Mouse (Mus musculus) lung, postnatal 0 days (tissue): ENCODE results near the gene Ddx6. TPM values are rescaled to one million over a fixed set of nuclear protein-coding genes. Genes with fewer than 3 reads are reported as not detected.
A peak's percentile ranks its signal among the peaks of the same experiment; 100 is the strongest.

Experiments used
- ATAC-seq: fragments of 200-750 bp; cut with Nextera tagmentation; 2 replicates; pipeline ENCODE4 v1.8.0; 2017; ENCODE audit warnings: moderate library complexity
- DNase-seq: peaks from one replicate; pipeline ENCODE4 v3.0.0-alpha.2; 2016; ENCODE audit warnings: low spot score
- H3K27ac ChIP-seq: fragments of 300-500 bp; sonication (generic); 2 replicates; pipeline ENCODE4 v1.5.1; 2014; ENCODE audit warnings: antibody characterized with exemption, mild to moderate bottlenecking, low read length, mixed read lengths
- H3K27me3 ChIP-seq: fragments of 300-500 bp; sonication (generic); replicated peaks from 2 replicates; pipeline ENCODE4 v1.6.1; 2014; ENCODE audit warnings: low read length, mixed read lengths; ENCODE audit not compliant: insufficient read depth
- H3K36me3 ChIP-seq: fragments of 300-500 bp; sonication (generic); 2 replicates; pipeline ENCODE4 v1.6.1; 2014; ENCODE audit warnings: low read length, mixed read lengths; ENCODE audit not compliant: insufficient read depth
- H3K4me1 ChIP-seq: fragments of 300-500 bp; sonication (generic); 2 replicates; pipeline ENCODE4 v1.6.1; 2014; ENCODE audit warnings: antibody characterized with exemption, low read depth, low read length, mixed read lengths; ENCODE audit not compliant: insufficient read depth
- H3K4me2 ChIP-seq: fragments of 300-500 bp; sonication (generic); replicated peaks from 2 replicates; pipeline ENCODE4 v1.6.1; 2014; ENCODE audit warnings: low read depth, mild to moderate bottlenecking, low read length, moderate library complexity, mixed read lengths
- H3K4me3 ChIP-seq: fragments of 300-500 bp; sonication (generic); 2 replicates; pipeline ENCODE4 v1.5.1; 2014; ENCODE audit warnings: low read depth, low read length
- H3K9ac ChIP-seq: fragments of 300-500 bp; sonication (generic); replicated peaks from 2 replicates; pipeline ENCODE4 v1.6.1; 2014; ENCODE audit warnings: low read depth, mild to moderate bottlenecking
- H3K9me3 ChIP-seq: fragments of 300-500 bp; sonication (generic); 2 replicates; pipeline ENCODE4 v1.6.1; 2016; ENCODE audit warnings: low read length, mixed read lengths
- CTCF ChIP-seq: IDR thresholded peaks from 2 replicates; pipeline ENCODE4 v1.5.1; 2016; ENCODE audit warnings: antibody characterized with exemption, mild to moderate bottlenecking
- EP300 ChIP-seq: IDR thresholded peaks from 2 replicates; pipeline ENCODE4 v1.6.1; 2016; ENCODE audit warnings: antibody characterized with exemption, mild to moderate bottlenecking, control low read depth
- WGBS: fragments of 180-500 bp; shearing (Covaris S2); extraction: QIAGEN DNeasy Blood & Tissue Kit; methylation state at CpG from one replicate; pipeline ENCODE4 v1.1.7; 2014; 5-methylcytosine and 5-hydroxymethylcytosine counted together
- polyA plus RNA-seq: library from polyadenylated mRNA; unstranded; fragments of >200 nt; fragmentation: Nextera tagmentation; extraction: Ambion mirVana; gene quantifications from 2 replicates; pipeline ENCODE4 v1.2.1, GENCODE M21; 2015

Gene Ddx6
- polyA plus RNA-seq, result 13.9 and 18.3 TPM in 2 replicates

DNA sequence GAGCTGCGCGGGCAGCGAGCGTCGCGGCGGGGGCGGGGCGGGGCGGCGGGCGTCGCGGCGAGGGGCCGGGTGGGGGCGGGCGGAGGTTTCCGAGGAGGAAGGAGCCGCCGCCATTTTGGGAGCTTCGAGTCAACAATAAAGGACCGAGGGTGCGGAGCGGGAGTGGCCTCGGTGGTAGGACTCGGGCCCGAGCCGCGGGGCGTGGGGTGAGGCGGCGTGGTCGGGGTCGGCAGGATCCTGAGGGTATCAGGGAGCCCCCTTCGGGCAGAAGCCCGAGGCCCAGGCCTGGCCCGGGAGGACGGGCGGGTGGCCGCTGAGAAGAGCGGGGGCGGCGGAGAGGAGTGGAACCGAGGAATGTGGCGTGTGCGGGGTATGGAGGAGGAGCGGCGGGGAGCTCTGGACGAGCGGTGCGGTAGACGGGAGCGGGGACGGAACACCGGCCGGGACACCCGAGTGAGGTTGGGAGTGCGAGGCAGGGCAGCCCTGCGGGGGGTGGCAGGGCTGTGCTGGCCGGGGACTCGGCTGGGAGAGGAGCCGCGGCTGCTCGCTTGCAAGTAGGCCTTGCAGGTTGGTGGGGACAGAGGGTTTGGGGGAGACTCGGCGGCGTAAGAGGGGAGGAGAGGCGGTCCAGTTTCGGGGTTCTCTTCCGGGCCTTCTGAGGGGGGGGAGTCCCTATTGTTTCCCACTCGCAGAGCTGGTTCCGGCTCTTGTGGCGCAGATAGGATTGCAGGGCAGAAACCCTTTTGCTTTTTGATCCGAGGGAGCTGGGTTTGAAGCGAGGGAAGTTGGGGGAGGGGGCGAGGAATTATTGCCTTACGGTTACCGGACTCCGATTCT is at the start of gene Ddx6:
Gene Ddx6, plus strand, starts transcription at position 114 of the 837 bp plus-strand sequence.
- peak within 1 kb of the TSS; percentile 99 for H3K4me3 ChIP-seq
- DNase-seq, result peak; percentile 82
- H3K4me2 ChIP-seq, result peak within 1 kb of the TSS; percentile 92
- no peaks in the 10 kb centered on the region for H3K27me3 ChIP-seq
- ATAC-seq, result peak; percentile 72
- H3K4me1 ChIP-seq, result peaks cover 4% of the 10 kb centered on the region; the same call in 1 of the 2 replicates
- WGBS, result 0% methylated on average over 56 of the region's 80 CpGs
- H3K9me3 ChIP-seq, result no peaks in the 10 kb centered on the region
- peak within 1 kb of the TSS; percentile 100 for H3K9ac ChIP-seq
- H3K36me3 ChIP-seq, result 0 out of 2 replicates have a peak, but pooled peaks cover 8% of the 10 kb centered on the region
- peak within 1 kb of the TSS; percentile 99 for H3K27ac ChIP-seq
- TF ChIP-seq EP300, result no peak
- TF ChIP-seq CTCF, result no peak

DNA sequence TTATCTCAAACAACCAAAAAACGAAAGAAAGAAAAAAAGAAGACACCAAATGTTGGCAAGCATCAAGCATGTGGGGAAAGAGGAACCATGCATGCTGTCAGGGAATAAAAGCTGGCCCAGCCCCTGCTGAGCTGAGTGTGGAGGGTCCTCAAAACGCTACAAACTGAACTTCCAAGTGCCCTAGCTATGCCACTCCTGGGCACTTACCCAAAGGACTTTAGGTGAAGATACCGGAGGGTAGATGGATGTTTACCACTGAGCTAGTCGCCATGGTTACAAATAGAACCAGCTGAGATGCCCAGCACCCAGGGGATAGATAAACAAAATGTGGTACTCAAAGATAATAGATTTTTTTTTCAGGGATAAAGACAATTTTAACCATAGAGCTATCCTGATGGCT is 43.1 kb upstream of the Ddx6 start, which contains the start of gene Cxcr5:
Gene Cxcr5, minus strand, starts transcription at position 281 of the 400 bp plus-strand sequence.
- Histone ChIP-seq H3K4me1 (no peaks in the 10 kb centered on the region), H3K27me3 (no peaks in the 10 kb centered on the region), H3K9me3 (no peaks in the 10 kb centered on the region), H3K4me3 (no peak within 1 kb of the TSS), H3K4me2 (no peak within 1 kb of the TSS), H3K9ac (no peak within 1 kb of the TSS), H3K27ac (no peak within 1 kb of the TSS), H3K36me3 (no peaks in the 10 kb centered on the region)
- 36% methylated on average over 4 of the region's 4 CpGs for WGBS
- ATAC-seq, result peak; percentile 59; the same call in 1 of the 2 replicates
- no peak for TF ChIP-seq CTCF
- peak; percentile 44 for DNase-seq

DNA sequence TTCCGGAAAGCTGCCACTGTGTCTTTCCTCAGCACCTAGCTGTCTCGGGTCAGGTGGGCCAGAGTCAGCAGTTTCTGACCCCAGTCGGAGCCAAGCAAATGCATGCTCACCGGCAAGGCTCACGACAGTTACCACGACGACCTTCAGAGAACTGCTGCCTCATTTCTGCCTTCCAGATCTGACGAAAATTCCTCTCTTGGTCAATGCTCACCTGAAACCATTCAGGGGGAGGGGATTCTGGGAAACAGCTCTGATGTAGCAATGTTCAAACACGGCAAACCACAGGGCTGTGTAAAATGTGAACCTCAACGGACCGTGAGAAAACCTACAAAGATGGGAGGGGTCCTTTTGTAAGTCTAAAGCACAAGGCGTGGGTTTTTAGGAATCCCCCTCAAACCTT is 41.8 kb upstream of the Ddx6 start:
- H3K27ac ChIP-seq, result no peak overlapping the region
- H3K4me2 ChIP-seq, result no peak overlapping the region
- WGBS, result 42% methylated on average over 12 of the region's 12 CpGs
- TF ChIP-seq EP300 (no peak), CTCF (no peak)
- ATAC-seq (no peak), DNase-seq (peak; percentile 23)
- H3K4me3 ChIP-seq, result no peak overlapping the region
- no peaks in the 10 kb centered on the region for H3K36me3 ChIP-seq
- no peak overlapping the region for H3K9ac ChIP-seq
- no peaks in the 10 kb centered on the region for H3K27me3 ChIP-seq
- no peaks in the 10 kb centered on the region for H3K4me1 ChIP-seq
- H3K9me3 ChIP-seq, result no peaks in the 10 kb centered on the region

DNA sequence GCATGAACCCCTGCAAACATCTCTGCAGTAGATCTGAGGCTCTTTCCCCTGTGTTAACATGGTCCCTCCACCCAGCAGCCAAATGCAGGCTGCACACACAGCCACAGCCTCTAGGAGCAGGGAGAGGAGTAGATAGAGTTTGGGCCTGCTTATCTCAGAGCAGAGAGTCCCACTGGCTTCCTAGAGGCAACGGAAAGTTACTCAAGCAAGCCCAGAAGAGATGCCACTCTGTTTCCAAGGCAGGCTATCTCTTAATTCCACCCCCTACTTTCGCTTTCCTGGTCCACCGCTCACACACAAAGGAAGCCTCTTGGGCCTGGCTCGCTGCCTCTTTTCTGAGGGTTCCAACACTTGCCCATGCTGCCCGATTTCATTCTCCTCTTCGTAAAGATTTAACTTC is 39.3 kb upstream of the Ddx6 start:
- ATAC-seq (no peak), DNase-seq (no peak)
- Histone ChIP-seq H3K36me3 (no peaks in the 10 kb centered on the region), H3K27me3 (no peaks in the 10 kb centered on the region), H3K4me3 (no peak overlapping the region), H3K9me3 (no peaks in the 10 kb centered on the region), H3K27ac (no peak overlapping the region), H3K4me2 (no peak overlapping the region), H3K9ac (no peak overlapping the region), H3K4me1 (no peaks in the 10 kb centered on the region)
- no peak for TF ChIP-seq EP300
- no peak for TF ChIP-seq CTCF
- 66% methylated on average over 6 of the region's 6 CpGs for WGBS

DNA sequence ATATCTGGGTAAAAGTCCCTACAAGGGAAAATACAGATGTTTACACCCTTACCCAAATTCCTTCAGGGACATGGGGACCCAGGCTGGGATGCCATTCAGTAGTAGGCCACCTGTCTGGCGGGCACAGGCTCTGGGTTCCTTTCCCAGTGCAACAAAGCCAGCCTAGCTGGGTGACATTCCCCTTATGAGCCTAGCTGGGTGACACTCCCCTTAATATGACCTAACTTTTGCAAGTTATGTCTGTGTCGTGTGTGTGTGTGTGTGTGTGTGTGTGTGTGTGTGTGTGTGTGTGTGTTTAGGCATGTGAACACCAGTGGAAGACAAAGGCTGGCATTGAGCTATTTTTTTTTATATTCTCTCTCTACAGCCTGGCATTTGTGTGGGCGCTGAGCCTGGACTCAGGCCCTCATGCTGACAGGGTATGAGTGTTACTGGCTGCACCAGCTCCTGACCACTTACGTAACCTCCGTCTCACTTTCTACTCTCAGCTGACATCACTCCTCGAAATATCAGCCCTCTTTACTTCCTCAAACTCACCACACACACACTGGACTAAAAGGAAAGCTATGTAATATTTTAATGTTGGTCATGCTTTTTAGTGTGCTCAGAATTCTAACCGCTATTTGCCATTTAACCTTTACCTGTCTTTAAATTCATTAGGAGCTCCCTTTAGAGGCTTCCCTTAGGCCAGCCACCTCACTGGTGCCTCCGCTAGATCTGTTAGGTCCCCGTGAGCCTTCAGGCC is 37.2 kb upstream of the Ddx6 start:
- peak; percentile 93 for DNase-seq
- no peaks in the 10 kb centered on the region for H3K27me3 ChIP-seq
- peak overlapping the region; percentile 87 for H3K27ac ChIP-seq
- WGBS, result 59% methylated on average over 9 of the region's 9 CpGs
- H3K4me2 ChIP-seq, result peak overlapping the region; percentile 19; the same call in 1 of the 2 replicates
- H3K9ac ChIP-seq, result no peak overlapping the region
- peak; percentile 93 for ATAC-seq
- H3K36me3 ChIP-seq, result no peaks in the 10 kb centered on the region
- no peaks in the 10 kb centered on the region for H3K9me3 ChIP-seq
- H3K4me1 ChIP-seq, result no peaks in the 10 kb centered on the region
- H3K4me3 ChIP-seq, result no peak overlapping the region
- TF ChIP-seq CTCF, result no peak
- peak; percentile 47; the same call in 1 of the 2 replicates for TF ChIP-seq EP300

DNA sequence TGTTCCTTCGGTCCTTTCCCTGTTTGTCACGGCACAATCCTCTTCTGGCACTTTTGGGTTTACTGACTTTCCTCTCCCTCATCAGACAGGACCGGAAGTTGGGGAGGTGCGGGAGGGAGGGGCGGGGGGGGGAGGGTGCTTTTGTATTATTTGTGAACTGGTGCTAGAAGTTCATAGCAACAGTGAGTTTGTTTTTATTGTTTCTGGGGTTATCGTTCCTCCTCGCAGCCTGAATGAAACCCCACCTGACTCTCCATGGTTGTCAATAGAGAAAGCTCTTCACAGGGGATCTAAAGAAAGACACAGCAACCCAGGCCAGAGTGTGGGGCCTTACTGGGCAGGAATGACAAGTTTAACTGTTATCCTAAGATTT is 36.6 kb upstream of the Ddx6 start:
- H3K9ac ChIP-seq, result no peak overlapping the region
- ATAC-seq, result peak; percentile 44; the same call in 1 of the 2 replicates
- 34% methylated on average over 7 of the region's 7 CpGs for WGBS

More for the DNA sequence above, 36.6 kb upstream of the Ddx6 start:
- Histone ChIP-seq H3K4me1 (no peaks in the 10 kb centered on the region), H3K4me2 (peak overlapping the region; percentile 19; the same call in 1 of the 2 replicates), H3K27me3 (no peaks in the 10 kb centered on the region), H3K27ac (peak overlapping the region; percentile 87), H3K9me3 (no peaks in the 10 kb centered on the region), H3K4me3 (no peak overlapping the region), H3K36me3 (no peaks in the 10 kb centered on the region)
- DNase-seq, result peak; percentile 22
- TF ChIP-seq CTCF (no peak), EP300 (no peak)
